Mouse (Mus musculus) heart, postnatal 0 days (tissue): ENCODE measurements around the gene Cela1. TPM values are rescaled to one million over a fixed set of nuclear protein-coding genes. Genes with fewer than 3 reads are reported as not detected.

Experiments used
- ATAC-seq: fragments of 200-750 bp; cut with Nextera tagmentation; 2 replicates; pipeline ENCODE4 v1.8.0; 2017; ENCODE audit warnings: low read depth, moderate number of reproducible peaks, moderate library complexity; ENCODE audit not compliant: insufficient read depth
- DNase-seq: peaks from one replicate; pipeline ENCODE4 v3.0.0-alpha.2; 2016; ENCODE audit warnings: low spot score
- H3K27ac ChIP-seq: fragments of 300-500 bp; sonication (generic); 2 replicates; pipeline ENCODE4 v1.5.1; 2014; ENCODE audit warnings: low read depth, mild to moderate bottlenecking
- H3K27me3 ChIP-seq: fragments of 300-500 bp; sonication (generic); 2 replicates; pipeline ENCODE4 v1.6.1; 2014; ENCODE audit warnings: low read length, mixed read lengths; ENCODE audit not compliant: control insufficient read depth, insufficient read depth
- H3K36me3 ChIP-seq: fragments of 300-500 bp; sonication (generic); replicated peaks from 2 replicates; pipeline ENCODE4 v1.6.1; 2014; ENCODE audit warnings: low read length, mixed read lengths; ENCODE audit not compliant: control insufficient read depth, insufficient read depth
- H3K4me1 ChIP-seq: fragments of 300-500 bp; sonication (generic); 2 replicates; pipeline ENCODE4 v1.6.1; 2014; ENCODE audit warnings: antibody characterized with exemption; ENCODE audit not compliant: control insufficient read depth, insufficient read depth
- H3K4me2 ChIP-seq: fragments of 300-500 bp; sonication (generic); 2 replicates; pipeline ENCODE4 v1.6.1; 2014; ENCODE audit warnings: low read depth, mild to moderate bottlenecking, low read length, moderate library complexity
- H3K4me3 ChIP-seq: fragments of 300-500 bp; sonication (generic); 2 replicates; pipeline ENCODE4 v1.5.1; 2014; ENCODE audit warnings: low read depth, low read length
- H3K9ac ChIP-seq: fragments of 300-500 bp; sonication (generic); replicated peaks from 2 replicates; pipeline ENCODE4 v1.6.1; 2014; ENCODE audit warnings: low read depth, low read length, mixed read lengths
- H3K9me3 ChIP-seq: fragments of 300-500 bp; sonication (generic); replicated peaks from 2 replicates; pipeline ENCODE4 v1.6.1; 2016; ENCODE audit warnings: low read length; ENCODE audit not compliant: control insufficient read depth
- CTCF ChIP-seq: IDR thresholded peaks from 2 replicates; pipeline ENCODE4 v1.5.1; 2016; ENCODE audit warnings: antibody characterized with exemption, control low read depth, low read depth
- EP300 ChIP-seq: IDR thresholded peaks from 2 replicates; pipeline ENCODE4 v1.6.1; 2016; ENCODE audit warnings: antibody characterized with exemption, low read depth
- WGBS: fragments of 180-500 bp; shearing (Covaris S2); extraction: QIAGEN DNeasy Blood & Tissue Kit; methylation state at CpG from one replicate; pipeline ENCODE4 v1.1.7; 2014; 5-methylcytosine and 5-hydroxymethylcytosine counted together
- polyA plus RNA-seq: library from polyadenylated mRNA; unstranded; fragments of >200 nt; fragmentation: Nextera tagmentation; extraction: Ambion mirVana; gene quantifications from 2 replicates; pipeline ENCODE4 v1.2.1, GENCODE M21; 2015
- total RNA-seq: library from RNA; depleted of rRNA; stranded (reverse); fragments of >200 nt; gene quantifications from 2 replicates; pipeline ENCODE4 v1.2.3, GENCODE M21; 2014; ENCODE audit warnings: low replicate concordance

Cela1 gene
- total and polyA plus RNA-seq, 2 experiments from 2014 or later: 1.8 TPM; not detected in 1

DNA sequence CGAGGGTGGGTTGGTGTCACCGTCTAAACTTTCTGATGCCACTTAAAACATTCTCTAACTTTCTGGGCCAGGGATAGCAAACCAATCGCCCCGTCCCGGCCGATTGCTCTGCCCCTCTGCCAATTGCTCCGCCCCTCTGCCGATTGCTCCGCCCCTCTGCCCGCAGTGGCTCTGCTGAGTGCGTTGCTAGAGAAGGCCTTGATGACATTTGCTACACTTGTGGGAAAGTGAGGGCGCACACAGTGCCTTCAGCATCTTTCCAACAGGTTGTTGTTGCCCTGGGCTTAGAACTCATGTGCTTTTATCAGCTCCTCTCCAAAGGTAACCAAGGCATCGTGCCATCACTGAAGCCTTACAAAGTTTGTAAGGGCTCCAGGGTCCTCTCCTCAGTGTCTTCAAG is 2.5 kb downstream of the Cela1 start:
- no peak overlapping the region for H3K4me2 ChIP-seq
- H3K27me3 ChIP-seq: no peaks in the 10 kb centered on the region
- 25% methylated on average over 13 of the region's 13 CpGs for WGBS
- H3K9me3 ChIP-seq: peaks cover 3% of the 10 kb centered on the region; the same call in 1 of the 2 replicates
- no peaks in the 10 kb centered on the region for H3K4me1 ChIP-seq
- no peak overlapping the region for H3K9ac ChIP-seq
- no peak overlapping the region for H3K27ac ChIP-seq
- no peaks in the 10 kb centered on the region for H3K36me3 ChIP-seq
- no peak for ATAC-seq
- no peak for TF ChIP-seq EP300
- no peak for TF ChIP-seq CTCF
- DNase-seq: no peak
- H3K4me3 ChIP-seq: no peak overlapping the region

DNA sequence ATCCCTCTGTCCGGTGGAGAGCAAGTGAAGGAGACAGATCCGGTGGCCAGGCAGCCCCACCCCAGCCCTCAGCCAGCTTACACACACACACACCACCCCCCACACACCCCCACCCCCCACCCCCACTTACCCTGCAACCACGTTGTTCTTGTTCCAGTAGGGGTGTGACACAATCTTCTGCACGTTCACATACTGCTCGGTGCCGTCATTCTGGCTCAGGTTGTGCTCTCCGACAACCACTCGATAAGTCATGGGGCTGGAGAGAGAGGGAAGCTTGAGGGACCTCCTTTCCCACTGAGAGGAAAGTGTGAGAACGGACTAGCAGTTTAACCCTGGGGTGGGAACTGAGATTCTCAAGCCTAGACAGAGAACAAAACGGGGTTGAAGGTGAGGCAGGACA is 3.3 kb downstream of the Cela1 start:
- H3K4me3 ChIP-seq: no peak overlapping the region
- no peak overlapping the region for H3K27ac ChIP-seq
- ATAC-seq (peak; percentile 54), DNase-seq (no peak)
- no peaks in the 10 kb centered on the region for H3K27me3 ChIP-seq
- H3K4me2 ChIP-seq: no peak overlapping the region
- no peaks in the 10 kb centered on the region for H3K36me3 ChIP-seq
- no peak for TF ChIP-seq EP300
- no peak for TF ChIP-seq CTCF
- no peaks in the 10 kb centered on the region for H3K4me1 ChIP-seq
- WGBS: 30% methylated on average over 10 of the region's 10 CpGs
- 0 out of 2 replicates have a peak overlapping the region, but pooled peaks have one; percentile 20 for H3K9ac ChIP-seq
- no peaks in the 10 kb centered on the region for H3K9me3 ChIP-seq

DNA sequence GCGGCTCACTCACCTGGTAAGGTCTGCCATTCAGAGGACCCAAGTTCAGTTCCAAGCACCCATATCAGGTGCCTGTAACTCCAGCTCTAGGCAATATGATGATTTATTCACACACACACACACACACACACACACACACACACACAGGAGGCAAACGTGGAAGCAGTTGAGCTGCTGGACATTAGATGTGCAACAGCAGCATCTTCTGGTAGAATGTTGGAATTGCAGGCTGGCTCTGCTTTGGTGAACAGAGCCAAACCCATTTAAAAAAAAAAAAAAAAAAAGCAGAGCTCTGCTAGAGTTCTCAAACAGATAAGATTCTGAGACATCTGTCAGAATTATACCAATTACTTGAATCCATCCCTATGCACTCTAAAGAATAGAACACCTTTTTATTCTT is 4.7 kb downstream of the Cela1 start:
- Histone ChIP-seq H3K36me3 (no peaks in the 10 kb centered on the region), H3K27ac (no peak overlapping the region), H3K9me3 (no peaks in the 10 kb centered on the region), H3K9ac (no peak overlapping the region), H3K4me1 (no peaks in the 10 kb centered on the region), H3K4me2 (no peak overlapping the region), H3K27me3 (no peaks in the 10 kb centered on the region), H3K4me3 (no peak overlapping the region)
- ATAC-seq: peak; percentile 40; the same call in 1 of the 2 replicates
- DNase-seq: peak; percentile 74
- TF ChIP-seq EP300 (no peak), CTCF (peak; percentile 94)
- WGBS: 45% methylated on average over 2 of the region's 2 CpGs

DNA sequence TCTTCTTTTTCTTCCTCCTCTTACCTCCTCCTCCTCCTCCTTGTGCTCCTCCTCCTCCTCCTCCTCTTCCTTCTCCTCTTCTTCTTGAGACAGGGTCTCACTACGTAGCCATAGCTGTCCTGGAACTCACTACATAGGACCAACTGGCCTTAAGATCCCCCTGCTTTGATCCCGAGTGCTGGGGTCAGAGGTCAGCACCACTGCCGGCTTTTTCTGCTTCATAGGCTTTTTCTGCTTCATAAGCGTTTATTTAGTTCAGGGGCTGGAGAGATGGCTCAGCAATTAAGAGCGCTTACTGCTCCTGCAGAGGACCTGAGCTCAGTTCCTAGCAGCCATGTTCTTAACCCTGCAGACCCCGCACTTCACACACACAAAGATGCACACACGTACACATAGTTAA is 6.0 kb downstream of the Cela1 start:
- no peaks in the 10 kb centered on the region for H3K4me1 ChIP-seq
- no peaks in the 10 kb centered on the region for H3K27me3 ChIP-seq
- no peak overlapping the region for H3K27ac ChIP-seq
- DNase-seq: no peak
- TF ChIP-seq CTCF (no peak), EP300 (no peak)
- 59% methylated on average over 7 of the region's 7 CpGs for WGBS
- no peak overlapping the region for H3K4me2 ChIP-seq
- no peaks in the 10 kb centered on the region for H3K9me3 ChIP-seq
- no peak overlapping the region for H3K4me3 ChIP-seq
- no peaks in the 10 kb centered on the region for H3K36me3 ChIP-seq
- ATAC-seq: no peak
- no peak overlapping the region for H3K9ac ChIP-seq

DNA sequence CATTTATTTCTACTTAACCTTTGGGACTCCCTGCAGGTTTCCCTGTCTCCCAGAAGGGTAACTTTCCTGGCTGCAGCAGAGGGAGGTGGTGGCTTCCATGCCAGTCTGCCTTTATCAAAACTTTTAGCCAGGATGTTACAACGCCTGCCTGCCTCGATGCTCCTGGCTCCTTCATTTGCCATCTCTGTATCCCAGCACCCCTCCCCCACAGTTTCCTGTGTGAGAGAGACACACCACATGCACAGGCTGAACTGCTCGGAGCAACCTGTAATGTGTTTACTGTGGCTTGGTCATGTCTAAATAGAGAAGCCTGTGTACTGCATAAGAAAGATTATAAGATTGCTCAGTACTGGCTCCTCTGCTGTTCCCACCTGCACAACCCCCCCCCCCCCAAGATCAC is 7.3 kb downstream of the Cela1 start:
- no peaks in the 10 kb centered on the region for H3K4me1 ChIP-seq
- H3K27ac ChIP-seq: no peak overlapping the region
- no peaks in the 10 kb centered on the region for H3K9me3 ChIP-seq
- DNase-seq (no peak), ATAC-seq (no peak)
- no peaks in the 10 kb centered on the region for H3K36me3 ChIP-seq
- WGBS: 37% methylated on average over 3 of the region's 3 CpGs
- H3K9ac ChIP-seq: no peak overlapping the region
- no peak for TF ChIP-seq CTCF
- no peak for TF ChIP-seq EP300
- no peaks in the 10 kb centered on the region for H3K27me3 ChIP-seq
- no peak overlapping the region for H3K4me3 ChIP-seq
- no peak overlapping the region for H3K4me2 ChIP-seq

DNA sequence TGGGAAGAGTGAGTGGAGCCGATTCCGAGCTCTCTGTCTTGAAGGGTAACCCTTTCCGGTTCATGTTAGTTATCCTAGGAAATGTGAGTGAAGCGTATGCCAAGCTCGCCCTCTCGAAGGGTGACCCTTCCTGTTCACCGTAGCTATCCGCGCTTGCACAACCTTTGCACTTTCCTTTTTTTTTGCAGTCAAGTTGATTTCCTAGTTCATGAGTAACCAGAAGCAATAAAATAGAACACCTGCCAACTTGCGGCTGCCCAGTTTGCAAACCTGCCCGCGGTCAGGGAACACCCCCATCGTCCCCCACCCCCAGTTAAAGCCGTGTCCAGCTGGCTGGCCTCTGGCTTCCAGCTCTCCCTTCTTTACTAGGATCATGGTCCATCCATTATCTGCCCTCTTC is 8.7 kb downstream of the Cela1 start:
- DNase-seq (no peak), ATAC-seq (no peak)
- 87% methylated on average over 14 of the region's 14 CpGs for WGBS
- Histone ChIP-seq H3K27ac (no peak overlapping the region), H3K4me2 (no peak overlapping the region), H3K4me3 (no peak overlapping the region), H3K27me3 (no peaks in the 10 kb centered on the region), H3K4me1 (peaks cover 5% of the 10 kb centered on the region), H3K9ac (no peak overlapping the region), H3K9me3 (no peaks in the 10 kb centered on the region), H3K36me3 (no peaks in the 10 kb centered on the region)
- no peak for TF ChIP-seq CTCF
- TF ChIP-seq EP300: no peak
